Comparison of ENCODE assay signal across 32 mouse cellular contexts in the genomic region with DNA sequence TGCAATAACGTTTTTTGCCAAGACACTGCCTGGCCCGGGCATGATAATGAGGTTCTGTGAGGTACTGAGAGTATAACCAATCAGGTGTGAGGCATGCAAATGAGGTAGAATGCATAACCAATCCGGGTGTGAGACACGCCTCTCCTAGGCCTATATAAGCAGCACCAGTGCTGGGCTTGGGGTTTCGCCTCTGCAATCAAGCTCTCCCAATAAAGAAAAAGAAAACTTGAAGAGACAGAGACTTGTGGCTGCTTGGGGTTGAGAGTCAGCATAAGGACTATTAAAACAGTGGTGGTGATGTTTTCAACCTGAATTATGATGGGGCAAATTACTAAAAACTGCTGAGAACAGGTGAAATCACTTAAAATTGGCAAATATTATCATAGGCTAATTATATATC. TPM values are rescaled to one million over a fixed set of nuclear protein-coding genes. Genes with fewer than 3 reads are reported as not detected.
"Had no signal": no experiment of that assay in that cellular context is flagged by ENCODE, and none has a peak within 500 bp of the region (broad histone marks: within the 10 kb centered on the region; RNA-seq: fewer than 3 reads in every experiment).

No protein-coding gene starts in this region.

RNA-seq across cellular contexts. Expression of a gene that starts 12.5 kb away (rescaled TPM):
- total RNA-seq: heart, postnatal 25 days; heart, postnatal 36 days; hindbrain, postnatal 0 days; layer of hippocampus, adult 18-20 months; layer of hippocampus, adult 2 months; layer of hippocampus, postnatal 10 days; layer of hippocampus, postnatal 14 days; layer of hippocampus, postnatal 25 days; layer of hippocampus, postnatal 36 days; left cerebral cortex, adult 18-20 months; left cerebral cortex, adult 2 months; left cerebral cortex, adult 8-10 months had no signal
- polyA plus RNA-seq: heart, embryonic 11.5 days; heart, embryonic 12.5 days; heart, postnatal 0 days; hindbrain, embryonic 10.5 days; hindbrain, embryonic 11.5 days; hindbrain, embryonic 12.5 days; hindbrain, embryonic 13.5 days; hindbrain, embryonic 14.5 days; hindbrain, embryonic 15.5 days; hindbrain, embryonic 16.5 days; hindbrain, postnatal 0 days; kidney, embryonic 14.5 days; kidney, embryonic 15.5 days; kidney, embryonic 16.5 days; kidney, postnatal 0 days had no signal

RNA-seq across cellular contexts. Expression of a gene that starts 13.8 kb away (rescaled TPM):
- total RNA-seq: hematopoietic stem cell, adult 5-6 weeks; hindbrain, postnatal 0 days; layer of hippocampus, adult 18-20 months; layer of hippocampus, adult 2 months; layer of hippocampus, adult 8-10 months; layer of hippocampus, postnatal 10 days; layer of hippocampus, postnatal 14 days; layer of hippocampus, postnatal 25 days; layer of hippocampus, postnatal 36 days; left cerebral cortex, adult 18-20 months; left cerebral cortex, adult 2 months; left cerebral cortex, adult 8-10 months had no signal
- polyA plus RNA-seq: heart, embryonic 11.5 days; heart, embryonic 12.5 days; heart, embryonic 14.5 days; heart, postnatal 0 days; hindbrain, embryonic 10.5 days; hindbrain, embryonic 11.5 days; hindbrain, embryonic 12.5 days; hindbrain, embryonic 13.5 days; hindbrain, embryonic 14.5 days; hindbrain, embryonic 15.5 days; hindbrain, embryonic 16.5 days; intestine, embryonic 14.5 days; intestine, embryonic 15.5 days; intestine, embryonic 16.5 days; kidney, embryonic 14.5 days; kidney, embryonic 15.5 days; kidney, embryonic 16.5 days had no signal

RNA-seq across cellular contexts. Expression of a gene that starts 41.7 kb away (rescaled TPM):
- total RNA-seq: hindbrain, postnatal 0 days; layer of hippocampus, adult 18-20 months; layer of hippocampus, adult 2 months; layer of hippocampus, postnatal 10 days; layer of hippocampus, postnatal 14 days; layer of hippocampus, postnatal 25 days; layer of hippocampus, postnatal 36 days; left cerebral cortex, adult 18-20 months; left cerebral cortex, adult 2 months had no signal
- polyA plus RNA-seq: heart, embryonic 11.5 days; heart, embryonic 12.5 days; heart, embryonic 14.5 days; hindbrain, embryonic 10.5 days; hindbrain, embryonic 11.5 days; hindbrain, embryonic 12.5 days; hindbrain, embryonic 13.5 days; kidney, embryonic 14.5 days; kidney, embryonic 15.5 days; kidney, embryonic 16.5 days had no signal
